Mouse (Mus musculus) ovary, postnatal 14 days (tissue): Measurements from ENCODE around the gene Fmnl2.

Experiments used
- DNase-seq: peaks from one replicate; pipeline ENCODE4 v3.0.0; 2022; ENCODE audit warnings: low spot score

The Fmnl2 gene

DNA sequence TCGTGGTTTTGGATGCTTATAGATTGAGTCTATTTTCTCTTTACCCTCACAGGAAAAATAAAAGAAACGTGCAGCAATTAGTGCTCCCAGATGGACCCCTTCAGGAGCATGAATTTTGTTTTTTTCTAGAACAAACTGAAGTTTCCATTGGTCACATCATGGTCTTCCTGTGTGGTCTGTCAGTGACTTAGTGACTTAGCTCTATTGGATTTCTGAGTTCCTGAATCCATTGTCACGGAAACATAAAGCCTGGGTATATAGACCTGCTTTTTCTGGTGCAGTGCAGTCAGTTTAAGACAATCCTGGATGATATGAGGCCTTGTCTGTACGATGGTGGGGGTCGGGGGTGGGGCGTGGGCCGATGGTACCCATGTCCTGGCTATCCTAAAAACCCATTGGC, 7.0 kb downstream of the Fmnl2 start:
- no peak for DNase-seq

DNA sequence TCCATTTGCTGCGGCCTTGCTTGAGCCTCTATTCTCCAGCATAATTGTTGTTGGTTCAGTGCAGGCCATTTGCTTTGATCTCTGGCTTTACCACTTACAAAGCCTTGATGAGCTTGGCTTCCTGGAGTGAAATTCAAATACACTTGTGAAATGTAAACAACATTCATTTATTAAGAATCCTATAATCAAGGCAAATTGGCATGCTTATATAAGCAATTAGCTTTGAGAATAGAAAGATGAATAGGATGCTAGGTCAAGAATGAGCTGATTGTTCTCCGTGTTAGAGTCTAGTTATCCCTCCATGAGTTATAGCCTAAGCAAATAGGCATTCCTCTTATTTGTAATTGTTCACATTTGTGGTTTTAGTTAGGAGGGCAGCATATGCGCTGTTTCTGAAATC, 8.5 kb downstream of the Fmnl2 start:
- DNase-seq, result no peak

GRCm38 (mm10) chr2:52867781-52868180, 10.1 kb downstream of the Fmnl2 start:
- DNase-seq, result no peak

DNA sequence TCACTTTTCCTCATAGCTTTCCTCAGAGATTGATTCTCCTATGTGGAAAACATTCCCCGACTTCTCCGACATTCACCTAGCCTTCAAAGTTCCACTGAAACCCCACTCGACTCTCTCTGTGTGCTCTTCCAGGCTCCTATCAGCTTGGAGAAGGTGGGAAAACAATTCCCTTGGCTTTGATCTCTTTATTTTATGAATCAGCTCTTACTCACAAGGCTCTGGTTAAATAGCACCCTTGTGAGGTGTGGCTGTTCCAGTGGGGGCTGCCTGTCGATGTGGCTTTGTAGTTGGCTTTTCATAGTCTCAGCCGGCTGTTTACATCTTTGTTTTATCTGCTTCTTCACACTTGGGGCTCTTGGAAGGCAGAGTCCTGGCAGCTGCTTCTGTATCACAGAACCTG, 10.5 kb downstream of the Fmnl2 start:
- no peak for DNase-seq

- no peak for DNase-seq
Observed at GRCm38 (mm10) chr2:52872636-52873035, 15.0 kb downstream of the Fmnl2 start.

- DNase-seq, result no peak
Observed at GRCm38 (mm10) chr2:52873276-52874063, 15.8 kb downstream of the Fmnl2 start.

DNA sequence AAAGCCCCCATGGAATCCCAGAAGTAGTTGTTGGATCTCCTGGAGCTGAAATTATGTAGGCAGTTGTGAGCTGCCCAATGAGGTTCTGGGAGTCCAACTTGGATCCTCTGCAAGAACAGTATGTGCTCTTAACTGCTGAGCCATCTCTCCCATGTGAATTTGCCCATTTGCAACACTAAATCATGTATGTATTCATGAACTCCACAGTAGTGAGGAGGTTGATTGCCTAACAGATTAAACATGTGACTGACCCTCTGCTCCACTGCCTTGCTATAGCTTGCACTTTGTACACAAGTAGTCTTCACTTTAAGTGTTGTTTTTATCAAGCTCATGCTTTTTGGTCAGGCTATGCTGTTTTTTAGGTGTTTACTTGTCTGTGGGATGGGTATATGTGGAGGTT, 17.1 kb downstream of the Fmnl2 start:
- DNase-seq, result no peak

- DNase-seq, result no peak
Observed at GRCm38 (mm10) chr2:52875801-52876200, 18.1 kb downstream of the Fmnl2 start.

- DNase-seq, result no peak
Observed at GRCm38 (mm10) chr2:52883401-52883800, 25.7 kb downstream of the Fmnl2 start.

DNA sequence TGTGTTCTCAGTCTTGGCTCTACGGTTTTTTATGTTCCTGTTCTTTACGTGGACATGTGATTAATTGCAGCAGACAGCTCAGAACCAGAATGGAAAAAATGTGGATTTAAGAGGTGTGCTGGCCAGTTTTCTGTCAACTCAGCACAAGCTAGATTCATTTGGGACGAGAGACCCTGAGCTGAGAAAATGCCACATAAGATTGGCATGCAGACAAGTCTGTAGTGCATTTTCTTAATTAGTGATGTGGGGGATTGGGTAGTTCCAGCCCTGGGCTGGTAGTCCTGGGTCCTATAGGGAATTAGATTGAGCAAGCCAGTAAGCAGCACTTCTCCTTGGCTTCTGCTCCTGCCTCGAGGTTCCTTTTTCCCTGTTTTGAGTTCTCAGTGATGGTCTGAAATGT, 26.4 kb downstream of the Fmnl2 start:
- no peak for DNase-seq

DNA sequence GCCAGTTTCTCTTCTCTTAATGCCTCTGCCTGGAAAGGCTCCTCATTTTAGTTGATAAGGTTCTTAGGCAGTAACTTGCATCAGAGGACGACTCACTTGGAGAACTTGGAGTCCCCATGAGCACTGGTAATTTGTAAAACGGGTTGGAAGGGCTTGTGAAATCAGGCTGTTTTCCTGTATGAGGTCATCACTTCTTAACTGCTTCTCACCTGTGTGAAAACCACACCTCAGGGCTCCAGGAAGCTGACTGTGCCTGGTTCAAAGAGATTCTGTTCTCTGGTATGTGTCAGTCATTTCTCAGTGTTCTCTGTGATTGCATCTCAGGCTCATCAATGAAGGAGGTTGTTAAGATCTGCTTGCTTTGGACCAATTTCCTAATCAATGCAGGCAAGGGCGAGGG, 27.4 kb downstream of the Fmnl2 start:
- DNase-seq, result no peak

- no peak for DNase-seq
Observed at GRCm38 (mm10) chr2:52887281-52887680, 29.6 kb downstream of the Fmnl2 start.

- DNase-seq, result no peak
Observed at GRCm38 (mm10) chr2:52891115-52891514, 33.5 kb downstream of the Fmnl2 start.

GRCm38 (mm10) chr2:52891744-52892143, 34.1 kb downstream of the Fmnl2 start:
- no peak for DNase-seq

GRCm38 (mm10) chr2:52894983-52895621, 37.4 kb downstream of the Fmnl2 start:
- peak; percentile 26 for DNase-seq

GRCm38 (mm10) chr2:52896995-52897394, 39.3 kb downstream of the Fmnl2 start:
- no peak for DNase-seq

DNA sequence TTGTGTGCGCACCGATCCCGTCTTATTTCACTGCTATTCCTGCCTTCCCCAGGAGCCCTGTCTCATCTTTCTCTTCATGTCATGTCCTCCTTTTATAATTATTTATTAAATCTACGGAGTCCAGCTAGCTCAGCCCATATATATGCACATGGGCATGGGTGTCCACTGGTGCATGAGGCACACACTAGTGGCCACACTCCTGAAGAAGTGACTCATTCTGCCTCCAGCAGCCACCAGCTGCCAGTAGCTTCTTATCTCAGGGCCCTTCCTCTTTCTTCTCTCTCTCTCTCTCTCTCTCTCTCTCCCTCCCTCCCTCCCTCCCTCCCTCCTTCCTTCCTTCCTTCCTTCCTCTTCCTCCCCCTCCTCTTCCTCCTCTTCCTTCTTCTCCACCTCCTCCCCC, 43.1 kb downstream of the Fmnl2 start:
- DNase-seq, result no peak

DNA sequence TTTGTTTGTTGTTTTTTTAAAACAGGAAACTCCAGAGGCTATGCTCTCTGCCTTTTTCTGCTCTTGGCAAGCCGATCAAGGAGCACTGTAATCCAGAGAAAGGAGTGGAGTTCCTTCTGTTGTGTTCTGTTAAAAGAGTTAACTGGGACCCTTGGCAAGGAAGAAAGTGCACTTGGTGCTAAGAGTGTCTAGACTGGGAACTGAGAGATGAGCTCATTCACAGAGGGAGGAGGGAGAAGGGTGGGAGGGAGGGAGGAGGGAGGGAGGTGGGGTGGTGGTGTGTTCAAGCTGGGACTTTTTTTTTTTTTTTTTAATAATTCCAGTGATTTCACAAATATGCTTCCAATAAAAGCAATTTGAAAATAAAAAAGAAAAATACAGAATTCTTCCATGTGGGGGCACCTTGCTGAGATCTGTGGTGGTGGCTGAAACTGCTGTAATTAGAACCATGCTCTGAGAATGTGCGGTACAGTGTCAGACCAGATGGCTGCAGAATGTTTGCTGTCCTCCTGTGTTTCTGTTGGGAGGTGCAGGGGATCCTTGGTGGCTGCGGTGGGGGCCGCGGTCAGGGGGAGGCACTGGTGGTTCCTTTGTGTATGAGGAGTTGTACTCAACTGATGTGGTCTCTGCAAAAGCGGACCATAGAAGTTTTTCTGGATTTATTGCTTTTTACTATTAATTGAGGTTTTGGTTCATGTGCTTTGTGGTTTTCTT, 43.8 kb downstream of the Fmnl2 start:
- no peak for DNase-seq

DNA sequence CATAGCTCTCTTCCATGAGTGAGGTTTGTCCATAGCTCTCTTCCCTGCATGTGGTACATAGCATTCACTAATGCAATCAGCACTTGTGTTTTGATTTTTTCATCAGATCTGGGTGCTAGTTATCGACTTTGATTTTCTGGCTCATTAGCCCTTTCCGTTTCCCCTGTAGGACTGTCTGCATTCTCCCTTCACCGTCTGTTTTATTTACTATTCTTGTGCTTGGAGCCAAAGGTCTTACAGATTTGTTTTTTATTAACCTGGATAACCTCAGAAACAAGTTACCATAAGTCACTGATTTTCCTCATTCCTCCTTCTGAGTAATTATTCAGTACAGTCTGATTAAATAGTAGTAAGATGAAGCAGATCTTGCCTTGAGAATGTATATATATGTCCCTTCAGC, 44.8 kb downstream of the Fmnl2 start:
- no peak for DNase-seq

DNA sequence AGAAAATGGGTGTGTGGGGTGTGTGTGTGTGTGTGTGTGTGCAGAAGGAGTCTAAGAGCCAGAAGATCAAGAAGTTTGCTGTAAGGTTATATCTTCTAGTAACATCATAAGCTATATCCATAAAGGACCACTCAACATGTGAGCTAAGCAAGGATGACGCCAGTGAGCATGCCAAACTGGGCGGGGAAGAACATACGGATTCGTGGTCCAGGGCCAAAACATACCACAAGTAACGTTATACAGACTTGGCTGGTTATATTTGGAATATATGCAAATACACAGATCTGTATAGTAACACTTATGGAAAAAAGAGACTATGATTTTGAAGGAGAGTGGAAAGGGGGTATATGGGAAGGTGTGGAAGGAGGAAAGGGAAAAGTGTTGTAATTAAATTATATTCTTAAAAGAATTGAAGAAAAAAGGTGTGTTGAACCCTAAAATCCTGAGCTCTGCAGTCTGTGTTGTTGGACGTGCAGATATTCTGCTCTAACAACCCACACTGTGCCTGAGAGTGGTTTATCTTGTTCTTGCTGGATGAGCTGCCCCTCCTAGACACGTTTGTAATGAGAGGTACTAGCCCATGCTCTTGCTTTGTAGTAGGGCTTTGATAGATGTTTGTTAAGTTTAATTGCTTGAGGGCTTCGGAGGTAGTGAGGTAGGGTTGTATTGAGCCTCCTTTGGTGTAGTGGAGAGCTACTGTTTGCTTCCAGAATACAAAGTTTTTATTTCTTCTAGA, 45.7 kb downstream of the Fmnl2 start:
- DNase-seq, result no peak

DNA sequence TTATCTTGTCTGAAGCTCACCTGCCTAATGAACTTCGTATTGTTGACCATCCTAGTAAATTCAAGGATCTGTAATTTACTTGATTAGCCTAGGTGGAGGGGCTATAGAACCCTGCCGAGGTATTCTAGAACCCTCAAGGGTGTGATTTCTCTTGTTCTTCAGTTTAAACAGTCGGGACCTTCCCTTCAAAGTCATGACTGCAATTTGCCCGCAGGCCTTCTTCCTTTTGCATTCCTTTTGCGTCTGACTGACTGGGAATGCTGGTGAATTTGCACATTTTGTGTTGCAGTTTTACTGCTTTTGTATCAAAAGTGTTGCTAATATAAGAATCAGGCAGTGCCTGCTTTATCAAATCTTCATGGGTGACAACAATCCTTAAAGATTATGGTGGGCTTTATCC, 46.9 kb downstream of the Fmnl2 start:
- no peak for DNase-seq

GRCm38 (mm10) chr2:52913311-52913710, 55.7 kb downstream of the Fmnl2 start:
- DNase-seq, result no peak

- no peak for DNase-seq
Observed at GRCm38 (mm10) chr2:52913746-52914145, 56.1 kb downstream of the Fmnl2 start.
